Mouse (Mus musculus) liver, embryonic 16.5 days (tissue): ENCODE data around the gene Plekhh2. TPM values are rescaled to one million over a fixed set of nuclear protein-coding genes. Genes with fewer than 3 reads are reported as not detected.

Experiments used
- ATAC-seq: fragments of 200-750 bp; cut with Nextera tagmentation; 2 replicates; pipeline ENCODE4 v1.8.0; 2017; ENCODE audit warnings: low read depth, mild to moderate bottlenecking, moderate number of reproducible peaks, moderate library complexity
- H3K27ac ChIP-seq: fragments of 300-500 bp; sonication (generic); 2 replicates; pipeline ENCODE4 v1.5.1; 2014; ENCODE audit warnings: mild to moderate bottlenecking, low read length
- H3K27me3 ChIP-seq: fragments of 300-500 bp; sonication (generic); 2 replicates; pipeline ENCODE4 v1.6.1; 2014; ENCODE audit warnings: low read depth, low read length, mixed read lengths; ENCODE audit not compliant: control insufficient read depth, insufficient read depth
- H3K36me3 ChIP-seq: fragments of 300-500 bp; sonication (generic); 2 replicates; pipeline ENCODE4 v1.6.1; 2014; ENCODE audit warnings: mild to moderate bottlenecking; ENCODE audit not compliant: control insufficient read depth, insufficient read depth
- H3K4me1 ChIP-seq: fragments of 300-500 bp; sonication (generic); 2 replicates; pipeline ENCODE4 v1.6.1; 2014; ENCODE audit warnings: low read depth, low read length, mixed read lengths; ENCODE audit not compliant: control insufficient read depth
- H3K4me2 ChIP-seq: fragments of 300-500 bp; sonication (generic); 2 replicates; pipeline ENCODE4 v1.6.1; 2014; ENCODE audit warnings: low read depth, low read length, mixed read lengths
- H3K4me3 ChIP-seq: fragments of 300-500 bp; sonication (generic); 2 replicates; pipeline ENCODE4 v1.5.1; 2014; ENCODE audit warnings: low read depth, mild to moderate bottlenecking, low read length
- H3K9ac ChIP-seq: fragments of 300-500 bp; sonication (generic); 2 replicates; pipeline ENCODE4 v1.6.1; 2014; ENCODE audit warnings: low read depth, low read length
- H3K9me3 ChIP-seq: fragments of 300-500 bp; sonication (generic); replicated peaks from 2 replicates; pipeline ENCODE4 v1.6.1; 2016; ENCODE audit warnings: low read length; ENCODE audit not compliant: control insufficient read depth
- WGBS: fragments of 180-500 bp; shearing (Covaris S2); extraction: QIAGEN DNeasy Blood & Tissue Kit; methylation state at CpG from one replicate; pipeline ENCODE4 v1.1.7; 2014; ENCODE audit not compliant: insufficient replicate concordance; 5-methylcytosine and 5-hydroxymethylcytosine counted together
- polyA plus RNA-seq: library from polyadenylated mRNA; unstranded; fragments of >200 nt; fragmentation: Nextera tagmentation; extraction: Ambion mirVana; gene quantifications from 2 replicates; pipeline ENCODE4 v1.2.1, GENCODE M21; 2015

The Plekhh2 gene
- polyA plus RNA-seq, 1 experiment from 2014 or later: 0.46 TPM

- Histone ChIP-seq H3K4me3 (no peak overlapping the region), H3K4me1 (no peaks in the 10 kb centered on the region), H3K9me3 (no peaks in the 10 kb centered on the region), H3K27ac (no peak overlapping the region), H3K27me3 (peaks cover 26% of the 10 kb centered on the region), H3K4me2 (no peak overlapping the region), H3K9ac (no peak overlapping the region), H3K36me3 (no peaks in the 10 kb centered on the region)
- no peak for ATAC-seq
- 43% methylated on average over 4 of the region's 4 CpGs for WGBS
These were observed 2.5 kb upstream of the Plekhh2 start for GRCm38 (mm10) chr17:84509176-84509575.

GRCm38 (mm10) chr17:84510355-84510754 is 1.3 kb upstream of the Plekhh2 start:
- no peaks in the 10 kb centered on the region for H3K4me1 ChIP-seq
- peaks cover 26% of the 10 kb centered on the region for H3K27me3 ChIP-seq
- no peak overlapping the region for H3K4me3 ChIP-seq
- H3K4me2 ChIP-seq: no peak overlapping the region
- no peak for ATAC-seq
- no peaks in the 10 kb centered on the region for H3K36me3 ChIP-seq
- no peak overlapping the region for H3K27ac ChIP-seq
- H3K9me3 ChIP-seq: no peaks in the 10 kb centered on the region
- 49% methylated on average over 5 of the region's 5 CpGs for WGBS
- H3K9ac ChIP-seq: no peak overlapping the region

- Histone ChIP-seq H3K36me3 (no peaks in the 10 kb centered on the region), H3K9me3 (no peaks in the 10 kb centered on the region), H3K4me2 (peak overlapping the region; percentile 70), H3K27me3 (peaks cover 26% of the 10 kb centered on the region), H3K4me3 (peak overlapping the region; percentile 58), H3K27ac (no peak overlapping the region), H3K9ac (no peak overlapping the region), H3K4me1 (no peaks in the 10 kb centered on the region)
- ATAC-seq: no peak
- WGBS: 35% methylated on average over 11 of the region's 11 CpGs
These were observed 595 bp upstream of the Plekhh2 start for GRCm38 (mm10) chr17:84510961-84511639.

- peak overlapping the region; percentile 4; the same call in 1 of the 2 replicates for H3K9ac ChIP-seq
- no peak for ATAC-seq
- H3K9me3 ChIP-seq: no peaks in the 10 kb centered on the region
- WGBS: 12% methylated on average over 4 of the region's 4 CpGs
- H3K36me3 ChIP-seq: no peaks in the 10 kb centered on the region
- H3K27ac ChIP-seq: no peak overlapping the region
- no peaks in the 10 kb centered on the region for H3K4me1 ChIP-seq
- H3K4me2 ChIP-seq: peak overlapping the region; percentile 70
- peaks cover 26% of the 10 kb centered on the region for H3K27me3 ChIP-seq
- H3K4me3 ChIP-seq: peak overlapping the region; percentile 58
These were observed 906 bp downstream of the Plekhh2 start for GRCm38 (mm10) chr17:84512516-84513085.

GRCm38 (mm10) chr17:84515901-84516300 is 4.2 kb downstream of the Plekhh2 start:
- no peaks in the 10 kb centered on the region for H3K9me3 ChIP-seq
- H3K4me3 ChIP-seq: no peak overlapping the region
- no peak overlapping the region for H3K9ac ChIP-seq
- H3K4me2 ChIP-seq: no peak overlapping the region
- no peak for ATAC-seq
- peaks cover 19% of the 10 kb centered on the region for H3K27me3 ChIP-seq
- WGBS: 69% methylated on average over 5 of the region's 5 CpGs
- H3K36me3 ChIP-seq: no peaks in the 10 kb centered on the region
- H3K4me1 ChIP-seq: no peaks in the 10 kb centered on the region
- H3K27ac ChIP-seq: no peak overlapping the region

- 43% methylated on average over 3 of the region's 3 CpGs for WGBS
- H3K27me3 ChIP-seq: no peaks in the 10 kb centered on the region
These were observed 7.7 kb downstream of the Plekhh2 start for GRCm38 (mm10) chr17:84519346-84519745.

GRCm38 (mm10) chr17:84520057-84520456 is 8.4 kb downstream of the Plekhh2 start:
- H3K27ac ChIP-seq: no peak overlapping the region
- no peaks in the 10 kb centered on the region for H3K27me3 ChIP-seq
- H3K9me3 ChIP-seq: no peaks in the 10 kb centered on the region
- no peaks in the 10 kb centered on the region for H3K36me3 ChIP-seq
- no peak overlapping the region for H3K4me2 ChIP-seq
- no peak overlapping the region for H3K9ac ChIP-seq
- ATAC-seq: no peak
- H3K4me1 ChIP-seq: no peaks in the 10 kb centered on the region
- no peak overlapping the region for H3K4me3 ChIP-seq

More at GRCm38 (mm10) chr17:84519346-84519745, 7.7 kb downstream of the Plekhh2 start:
- no peak for ATAC-seq
- Histone ChIP-seq H3K36me3 (no peaks in the 10 kb centered on the region), H3K4me2 (no peak overlapping the region), H3K4me3 (no peak overlapping the region), H3K27ac (no peak overlapping the region), H3K4me1 (no peaks in the 10 kb centered on the region), H3K9ac (no peak overlapping the region), H3K9me3 (no peaks in the 10 kb centered on the region)

GRCm38 (mm10) chr17:84529356-84529755 is 17.7 kb downstream of the Plekhh2 start:
- no peak overlapping the region for H3K9ac ChIP-seq
- WGBS: 60% methylated on average over 4 of the region's 4 CpGs
- H3K27ac ChIP-seq: no peak overlapping the region
- no peaks in the 10 kb centered on the region for H3K36me3 ChIP-seq
- H3K9me3 ChIP-seq: no peaks in the 10 kb centered on the region
- H3K4me1 ChIP-seq: no peaks in the 10 kb centered on the region
- H3K4me3 ChIP-seq: no peak overlapping the region
- no peak overlapping the region for H3K4me2 ChIP-seq
- no peak for ATAC-seq
- no peaks in the 10 kb centered on the region for H3K27me3 ChIP-seq

GRCm38 (mm10) chr17:84530202-84530796 is 18.6 kb downstream of the Plekhh2 start:
- Histone ChIP-seq H3K27ac (no peak overlapping the region), H3K36me3 (no peaks in the 10 kb centered on the region), H3K4me2 (no peak overlapping the region), H3K4me1 (no peaks in the 10 kb centered on the region), H3K4me3 (no peak overlapping the region), H3K9ac (no peak overlapping the region), H3K27me3 (no peaks in the 10 kb centered on the region), H3K9me3 (no peaks in the 10 kb centered on the region)
- no peak for ATAC-seq
- WGBS: 37% methylated on average over 3 of the region's 3 CpGs
